Mouse (Mus musculus) testis, adult 2 months (tissue): ENCODE data around the gene Sord.

Source experiments
- CTCF ChIP-seq: fragments of 200-500 bp; IDR thresholded peaks from 2 replicates; pipeline ENCODE4 v1.5.1; 2012; ENCODE audit warnings: low read depth, mild to moderate bottlenecking, inconsistent platforms, low read length, moderate library complexity; ENCODE audit not compliant: control insufficient read depth, insufficient read depth, insufficient replicate concordance
- POLR2A ChIP-seq: fragments of 200-500 bp; IDR thresholded peaks from 2 replicates; pipeline ENCODE4 v1.6.1; 2012; ENCODE audit warnings: low read depth, mild to moderate bottlenecking, inconsistent platforms, low read length, moderate library complexity; ENCODE audit not compliant: control insufficient read depth

- TF ChIP-seq CTCF (no peak), POLR2A (no peak)
Measured at GRCm38 (mm10) chr2:122241935-122242334, 7.4 kb downstream of the Sord start.
